Mouse (Mus musculus): ENCODE data around the gene Glis1.

Gene Glis1

DNA sequence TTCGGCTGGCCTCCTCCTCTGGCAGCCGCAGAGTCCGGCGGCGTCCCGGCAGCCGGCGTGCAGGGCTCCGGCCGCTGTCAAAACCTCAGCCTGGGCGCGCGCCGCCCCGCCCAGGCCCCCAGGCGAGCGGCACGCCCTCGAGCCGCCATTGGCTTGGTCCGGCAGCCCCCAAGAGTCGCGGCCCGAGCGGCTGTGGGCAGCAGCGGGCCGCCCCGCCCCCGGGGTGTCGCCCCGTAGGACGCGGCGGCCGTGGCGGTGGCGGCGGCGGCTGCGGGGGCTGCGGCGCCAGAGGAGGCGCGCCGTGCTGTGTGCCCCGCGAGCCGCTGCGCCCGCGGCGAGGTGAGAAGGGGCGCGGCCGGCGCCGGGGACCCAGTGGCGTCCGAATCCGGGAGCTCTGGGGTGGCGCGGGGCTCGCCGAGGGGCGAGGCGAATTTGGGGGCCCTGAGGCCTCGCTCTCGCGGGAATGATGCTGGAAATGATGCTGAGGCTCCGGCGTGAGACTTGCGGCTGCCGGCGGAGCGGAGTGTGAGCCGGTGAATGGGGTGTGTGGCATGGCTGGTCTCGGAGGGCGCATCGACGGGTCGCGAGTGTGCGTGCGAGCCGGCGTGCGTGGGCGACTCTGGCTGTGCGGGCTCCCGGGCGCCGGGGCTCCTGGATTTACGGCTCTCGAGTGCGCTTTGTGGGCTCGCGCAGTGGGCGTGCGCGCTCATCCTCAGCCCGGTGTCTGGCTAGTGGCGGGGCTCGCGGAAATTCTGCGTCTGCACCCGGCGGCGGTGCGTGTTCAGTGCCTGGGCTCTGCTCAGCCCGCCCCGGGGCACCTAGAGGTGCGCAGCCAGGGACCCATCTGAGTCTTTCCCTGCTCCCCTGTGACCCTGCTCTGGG lies at the start of gene Glis1:
Gene Glis1, plus strand, starts transcription at position 236 of the 882 bp plus-strand sequence.
- peak; percentile 77 for DNase-seq

DNA sequence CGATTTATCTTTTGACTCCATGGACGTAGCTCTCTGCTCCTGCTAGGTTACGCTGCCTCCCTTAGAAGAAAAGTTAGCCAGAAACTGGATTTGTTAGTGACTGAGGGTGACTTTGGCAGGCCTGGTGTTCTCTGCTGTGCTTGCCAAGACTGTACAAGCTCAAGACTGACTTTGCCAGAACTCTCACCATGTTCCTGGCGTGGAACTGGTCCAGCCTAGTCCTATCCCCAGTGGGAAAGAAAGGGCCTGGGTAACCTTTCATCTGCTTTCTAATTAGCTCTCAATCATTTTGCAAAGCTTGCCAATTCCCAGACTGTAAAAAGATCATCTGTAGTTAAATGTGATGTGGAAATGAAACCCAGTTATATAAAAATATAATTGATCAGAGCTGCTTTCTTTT lies 47.4 kb upstream of the Glis1 start:
- DNase-seq = peak; percentile 52

DNA sequence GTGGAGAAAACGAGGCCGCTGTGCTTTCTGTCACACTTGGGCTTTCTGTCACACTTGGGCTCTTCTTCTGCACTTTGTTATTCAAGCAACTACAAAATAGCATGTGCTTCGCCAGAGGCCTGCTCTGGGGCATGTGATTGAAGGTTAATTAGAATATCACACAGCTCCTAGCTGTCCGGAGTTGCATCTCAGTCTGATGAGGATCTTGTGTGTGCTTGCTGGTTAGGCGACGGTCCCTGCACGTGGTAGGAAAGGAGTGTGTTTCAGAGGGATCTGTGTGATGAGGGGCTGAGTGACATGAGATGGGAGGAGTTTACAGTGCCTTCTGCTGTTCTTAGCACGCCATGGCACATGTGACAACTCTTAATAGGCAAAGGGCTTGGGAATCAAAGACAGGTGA lies 46.9 kb upstream of the Glis1 start:
- no peak for DNase-seq

DNA sequence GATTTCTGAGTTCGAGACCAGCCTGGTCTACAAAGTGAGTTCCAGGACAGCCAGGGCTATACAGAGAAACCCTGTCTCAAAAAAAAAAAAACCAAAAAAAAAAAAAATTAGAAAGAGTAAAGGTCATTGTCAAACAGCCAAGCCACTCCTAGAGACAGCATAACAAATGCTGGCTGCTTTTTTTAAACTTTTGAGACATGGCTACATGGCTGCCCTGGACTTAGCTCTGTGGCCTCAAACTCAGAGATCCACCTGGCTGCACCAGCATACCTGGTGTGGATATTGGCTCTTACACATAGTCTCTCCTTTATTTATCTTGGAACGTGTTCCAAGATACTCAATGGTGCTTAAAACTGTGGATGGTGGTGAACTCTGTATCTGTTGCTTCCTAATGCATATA lies 46.1 kb upstream of the Glis1 start:
- no peak for DNase-seq

DNA sequence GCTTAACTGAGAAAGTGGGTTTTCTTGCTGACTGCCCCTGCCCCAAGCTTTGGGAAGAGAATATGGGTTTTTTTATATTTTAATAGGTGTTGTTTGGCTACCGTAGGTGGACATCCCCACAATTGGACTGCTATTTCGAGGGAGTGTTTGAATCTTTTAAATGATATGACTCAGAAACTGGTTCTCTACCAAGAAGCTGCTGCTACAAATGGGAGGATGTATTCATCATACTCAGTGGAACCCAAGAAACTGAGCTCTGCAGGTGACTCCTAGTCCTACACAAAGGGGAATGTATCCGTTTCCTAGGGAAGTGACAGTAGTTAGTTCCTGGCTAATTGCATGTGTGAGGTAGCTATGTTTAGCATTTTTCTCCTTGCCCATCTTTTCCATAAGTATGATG lies 45.0 kb upstream of the Glis1 start:
- DNase-seq = no peak

DNA sequence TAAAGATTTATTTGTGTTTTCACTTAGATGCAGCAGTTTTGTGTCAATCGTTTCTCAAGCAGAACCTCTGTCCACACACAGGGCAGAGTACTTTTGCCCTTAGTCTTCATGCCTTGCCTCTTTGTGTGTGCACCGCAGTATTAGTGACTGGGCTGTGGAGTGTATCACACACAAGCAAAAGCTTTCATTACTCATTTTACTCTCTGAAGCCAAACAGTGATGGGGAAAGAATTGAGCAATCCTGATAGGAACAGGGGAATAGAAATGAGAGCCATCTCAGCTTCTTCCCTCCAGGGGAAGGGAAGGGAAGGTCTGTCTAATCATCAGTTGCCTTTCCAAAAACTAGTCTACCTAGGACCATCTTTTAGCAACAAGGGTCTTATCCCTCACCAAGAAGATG lies 40.6 kb upstream of the Glis1 start:
- DNase-seq = no peak

DNA sequence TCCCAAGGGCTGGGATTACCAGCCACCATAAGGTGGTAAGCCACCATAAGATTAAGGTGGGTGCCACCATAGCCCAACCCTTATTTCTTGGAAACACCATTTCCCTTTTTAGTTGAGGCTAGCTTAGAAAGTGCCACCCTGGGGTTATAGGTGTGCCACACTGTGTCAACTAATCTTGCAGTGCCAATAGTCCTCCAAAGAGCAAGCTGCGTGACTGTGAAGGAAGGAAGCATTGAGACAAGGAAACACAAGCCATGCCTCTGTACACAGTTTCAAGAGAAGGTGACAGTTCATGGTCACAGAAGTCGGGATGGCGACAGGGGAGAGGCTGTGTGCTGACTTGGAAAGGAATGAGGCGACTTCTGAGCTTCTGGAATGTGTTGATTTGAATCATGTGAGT lies 14.2 kb upstream of the Glis1 start:
- no peak for DNase-seq

DNA sequence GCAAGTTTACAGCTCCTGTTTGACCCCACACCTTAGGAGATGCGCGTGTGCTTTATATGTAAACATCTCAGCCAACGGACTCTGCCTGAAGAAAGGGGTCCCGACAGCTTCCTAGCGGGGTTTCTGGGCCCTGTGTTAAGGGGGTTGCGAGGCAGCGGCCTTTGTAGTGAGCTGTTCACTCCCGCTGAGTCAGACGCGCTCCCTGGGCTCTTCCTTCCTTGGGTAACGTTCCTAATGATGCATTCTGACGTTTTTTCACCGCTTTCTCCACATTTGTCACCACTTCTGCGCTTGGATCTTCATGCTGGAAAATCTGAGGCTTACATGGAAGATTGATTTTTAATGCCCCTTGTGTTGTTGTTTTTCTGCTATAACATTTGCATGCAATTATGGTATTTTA lies 12.7 kb upstream of the Glis1 start:
- DNase-seq = no peak

DNA sequence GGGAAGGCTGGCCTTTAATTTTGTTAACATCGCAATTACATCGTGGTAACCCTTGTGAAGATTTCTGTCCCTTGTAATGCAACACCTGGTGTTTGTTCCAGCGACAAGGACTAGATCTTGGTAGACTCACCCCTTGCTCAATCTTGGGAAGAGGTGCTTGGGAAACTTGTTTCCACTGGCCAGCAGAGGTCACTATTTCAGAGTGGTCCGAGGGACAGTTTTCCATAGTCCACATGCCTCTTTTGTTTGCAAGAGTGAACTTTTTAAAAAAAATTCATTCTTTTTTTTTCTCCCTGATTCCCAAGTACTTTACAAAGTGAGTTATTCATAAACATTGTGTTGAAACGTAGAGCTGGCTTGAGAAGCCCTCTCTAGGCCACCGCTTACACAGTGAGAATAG lies 12.2 kb upstream of the Glis1 start:
- DNase-seq = peak; percentile 70

DNA sequence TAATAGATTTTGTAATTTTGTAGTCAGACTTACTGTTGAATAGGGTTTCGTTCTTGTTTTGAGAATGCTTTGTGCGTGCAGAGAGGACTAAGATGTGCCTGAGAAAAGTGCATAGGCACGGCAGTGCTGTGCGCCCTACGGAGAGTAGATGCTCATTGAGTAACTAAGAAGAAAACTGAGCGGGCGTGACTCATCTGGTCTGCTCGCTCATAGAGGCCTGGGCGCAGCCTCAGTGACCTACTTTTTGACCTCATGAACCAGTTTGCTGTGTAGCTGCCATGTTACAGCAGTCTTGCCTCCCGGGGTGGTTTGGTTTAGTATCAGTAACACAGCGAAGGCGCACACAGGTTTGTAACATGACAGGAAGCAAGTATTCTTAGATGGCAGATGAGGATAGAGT lies 8.8 kb upstream of the Glis1 start:
- no peak for DNase-seq

DNA sequence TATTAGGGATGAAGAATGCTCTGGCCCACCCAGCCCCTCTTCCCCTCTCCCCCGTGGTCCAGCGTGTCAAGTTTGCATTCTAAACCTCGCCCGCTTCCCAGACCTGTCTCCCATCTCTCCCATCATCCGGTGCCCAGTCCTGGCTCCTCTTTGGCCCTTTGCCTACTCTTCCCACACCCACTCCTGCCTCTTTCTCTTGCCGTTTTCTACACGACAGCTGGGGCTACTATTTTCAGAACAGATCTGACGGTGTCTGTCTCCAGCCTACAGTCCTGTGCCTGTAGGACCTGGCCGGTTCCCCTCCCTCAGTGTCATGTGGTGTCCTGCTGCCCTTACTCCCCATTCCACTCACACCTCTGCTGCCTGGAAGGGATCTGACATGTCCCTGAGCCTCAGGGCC lies 7.8 kb upstream of the Glis1 start:
- no peak for DNase-seq

DNA sequence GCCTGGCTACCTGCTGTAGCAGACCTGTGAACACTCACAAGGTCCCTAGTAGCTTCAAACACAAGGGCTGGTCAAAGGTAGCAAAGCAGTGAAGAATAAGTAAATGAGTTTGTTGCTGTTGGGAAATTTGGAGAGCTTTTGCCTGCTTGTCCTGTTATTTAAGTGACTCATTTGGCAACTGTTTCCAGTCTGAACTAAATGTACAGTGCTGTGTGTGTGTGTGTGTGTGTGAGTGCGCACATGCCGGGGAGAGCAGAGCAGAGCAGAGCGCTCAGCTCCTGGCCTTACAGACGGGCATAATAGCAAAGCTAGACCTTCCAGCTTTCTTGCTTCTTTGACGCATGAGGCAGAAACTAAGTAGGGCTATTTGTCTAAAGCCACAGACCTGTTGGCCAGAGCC lies 1.7 kb upstream of the Glis1 start:
- peak; percentile 40 for DNase-seq

DNA sequence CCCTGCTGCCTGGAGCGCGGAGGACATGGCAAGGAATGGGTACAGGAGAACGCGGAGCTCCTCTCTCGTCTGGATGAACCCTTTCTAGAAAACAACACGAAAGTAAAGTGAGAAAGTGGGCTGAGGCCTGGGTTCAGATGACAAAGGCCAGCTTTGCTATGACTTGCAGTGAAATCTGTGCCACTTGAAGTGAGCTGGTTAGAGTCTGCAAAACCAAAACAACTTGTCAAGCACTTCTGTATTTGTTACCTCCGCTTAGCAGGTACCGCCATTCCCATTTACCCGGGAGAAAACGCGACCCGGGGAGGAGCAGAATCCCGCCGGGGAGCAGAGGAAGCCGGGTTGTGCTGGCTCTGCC lies 414 bp upstream of the Glis1 start:
- DNase-seq = no peak

DNA sequence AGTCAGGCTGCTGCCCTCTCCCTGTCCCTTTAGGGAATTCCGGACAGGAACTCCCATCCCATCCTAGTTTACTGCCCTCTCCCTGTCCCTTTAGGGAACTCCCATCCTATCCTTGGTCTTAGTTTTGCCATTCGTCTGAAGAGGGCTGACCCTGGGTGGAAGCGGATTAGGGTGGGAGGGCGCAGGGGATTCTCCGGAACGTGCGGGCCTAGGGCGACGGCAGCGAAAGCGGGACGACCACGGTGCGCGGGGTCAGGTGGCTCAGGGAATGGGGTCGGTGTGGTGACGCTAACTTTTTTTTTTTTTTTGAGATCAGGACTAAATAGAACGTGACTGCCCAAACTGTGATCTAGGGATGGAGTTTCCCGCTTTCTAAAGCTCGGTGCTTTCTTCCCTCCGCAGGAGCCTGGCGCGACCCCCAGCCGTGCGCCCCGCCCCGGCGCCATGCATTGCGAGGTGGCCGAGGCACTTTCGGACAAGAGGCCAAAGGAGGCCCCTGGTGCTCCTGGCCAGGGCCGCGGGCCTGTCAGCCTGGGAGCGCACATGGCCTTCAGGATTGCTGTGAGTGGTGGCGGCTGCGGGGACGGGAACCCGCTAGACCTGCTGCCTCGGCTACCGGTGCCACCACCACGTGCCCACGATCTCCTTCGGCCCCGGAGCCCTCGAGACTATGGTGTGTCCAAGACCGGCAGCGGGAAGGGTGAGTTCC lies 1.0 kb downstream of the Glis1 start:
- no peak for DNase-seq

DNA sequence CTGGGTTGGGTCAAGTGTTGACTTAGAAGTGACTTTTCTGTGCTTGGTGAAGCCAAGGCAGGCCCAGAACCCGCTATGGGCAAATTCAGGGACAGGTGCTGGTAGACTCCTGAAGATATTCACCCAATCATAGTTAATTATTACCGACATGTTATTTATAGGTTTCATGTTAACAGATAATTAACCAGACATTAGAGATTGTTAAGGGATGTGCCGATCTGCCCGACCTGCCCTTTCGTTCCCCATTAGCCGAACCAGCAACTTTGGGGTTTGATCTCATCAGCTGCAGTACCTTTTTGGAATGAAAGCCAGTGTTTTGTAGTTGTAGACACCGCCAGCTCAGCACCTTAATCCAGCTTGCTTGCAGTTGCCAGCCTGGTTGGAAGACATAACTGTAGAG lies 2.1 kb downstream of the Glis1 start:
- no peak for DNase-seq

DNA sequence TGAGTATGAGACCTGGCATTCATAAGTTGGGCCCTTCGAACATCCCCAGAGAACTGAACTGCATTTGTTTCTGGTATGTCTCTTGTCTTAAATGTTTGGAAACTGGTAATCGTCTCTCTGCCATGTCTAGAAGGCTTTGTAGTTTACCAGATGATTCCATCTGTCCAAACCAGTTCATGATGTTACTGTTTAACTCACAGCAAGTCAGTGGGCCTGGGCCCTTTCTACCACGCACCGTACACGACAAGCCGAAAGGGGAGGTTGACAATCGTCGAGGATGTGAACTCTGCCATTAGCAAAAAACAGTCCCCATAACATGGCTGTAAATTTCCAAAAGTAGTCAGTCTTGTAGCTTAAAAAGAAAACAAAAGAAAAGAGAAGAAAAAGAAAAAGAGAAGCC lies 4.3 kb downstream of the Glis1 start:
- DNase-seq = no peak

DNA sequence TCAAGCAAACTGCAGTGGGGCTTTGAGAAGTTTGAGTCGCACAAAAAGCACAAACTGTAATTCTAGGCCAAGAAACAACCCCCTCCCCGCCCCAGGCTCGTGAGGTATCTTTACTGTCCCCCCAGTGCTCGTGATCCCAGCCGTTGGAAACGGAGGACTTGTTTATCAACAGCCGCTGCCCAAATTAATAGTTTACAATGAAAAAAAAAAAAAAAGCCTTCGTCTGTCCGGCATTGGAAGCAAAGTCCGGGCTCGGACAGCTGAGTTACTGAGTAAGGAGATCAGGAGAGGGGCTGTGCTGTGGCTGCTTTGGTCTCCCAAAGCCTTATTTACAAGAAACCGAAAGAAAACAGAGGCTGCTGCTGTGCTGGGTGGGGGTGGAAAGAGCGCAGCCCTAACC lies 5.9 kb downstream of the Glis1 start:
- no peak for DNase-seq

DNA sequence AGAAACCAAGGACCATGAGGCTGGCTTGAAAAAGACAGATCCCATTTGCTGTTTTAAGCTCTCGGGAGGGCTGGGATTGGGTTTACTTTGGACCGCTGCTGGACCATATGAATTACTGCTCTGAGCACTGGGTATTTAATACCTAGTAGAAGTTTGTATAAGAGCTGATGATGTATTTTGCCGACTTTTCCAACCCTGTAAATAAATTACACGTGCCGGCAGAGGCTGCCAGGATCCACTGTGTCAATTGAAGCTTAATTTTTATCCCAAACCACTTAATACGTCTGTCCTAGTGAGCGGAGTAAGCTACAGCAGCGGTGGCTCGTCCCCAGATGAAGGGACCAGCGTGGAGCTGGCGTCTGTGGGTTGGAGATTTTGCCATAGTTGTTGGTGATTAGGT lies 7.9 kb downstream of the Glis1 start:
- no peak for DNase-seq

DNA sequence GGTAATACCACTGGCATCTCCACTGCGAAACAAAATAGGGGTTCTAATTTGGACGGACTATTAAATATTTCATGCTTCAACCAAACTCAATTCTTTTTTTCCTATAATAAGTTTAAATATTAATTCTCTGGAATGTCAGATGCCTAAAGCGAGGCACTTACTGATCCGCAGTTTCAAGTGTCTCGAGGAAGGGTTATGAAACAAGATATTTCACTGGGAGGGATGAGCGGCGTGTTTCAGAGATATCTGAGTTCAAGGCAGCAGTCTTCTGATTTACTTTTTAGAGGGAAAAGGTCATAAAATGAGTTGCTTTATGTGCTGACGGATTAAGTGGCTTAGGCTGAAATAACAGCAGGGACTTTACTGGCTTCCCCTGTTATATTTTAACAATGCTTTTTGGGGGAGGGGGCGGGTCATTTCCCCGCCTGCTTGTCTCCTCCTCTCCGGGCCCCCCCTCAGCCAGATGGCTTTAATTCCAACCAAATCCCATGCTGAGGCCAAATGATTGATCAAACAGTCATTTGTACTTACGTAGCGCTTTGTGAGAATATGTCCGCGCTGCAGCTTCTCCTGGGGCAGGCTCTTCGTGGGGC lies 8.6 kb downstream of the Glis1 start:
- no peak for DNase-seq

DNA sequence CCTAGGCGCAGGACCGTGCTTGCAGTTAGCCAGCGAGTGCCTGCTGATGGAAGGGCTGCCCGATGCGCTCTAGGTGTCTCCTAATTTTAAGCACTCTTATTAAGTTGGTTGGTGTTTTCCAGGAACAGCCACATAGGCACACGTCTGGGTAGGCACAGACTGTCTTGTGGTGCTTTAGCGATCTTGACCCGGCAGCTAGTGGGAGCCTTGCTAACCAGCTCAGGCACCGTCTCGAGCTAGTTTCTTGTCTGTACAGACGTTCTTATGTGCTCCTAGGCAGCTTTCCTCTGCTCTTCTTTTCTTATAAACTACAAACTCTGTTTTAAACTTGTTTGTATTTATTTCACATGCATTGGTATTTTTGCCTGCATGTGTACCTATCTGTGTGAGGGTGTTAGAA lies 9.2 kb downstream of the Glis1 start:
- DNase-seq = no peak

DNA sequence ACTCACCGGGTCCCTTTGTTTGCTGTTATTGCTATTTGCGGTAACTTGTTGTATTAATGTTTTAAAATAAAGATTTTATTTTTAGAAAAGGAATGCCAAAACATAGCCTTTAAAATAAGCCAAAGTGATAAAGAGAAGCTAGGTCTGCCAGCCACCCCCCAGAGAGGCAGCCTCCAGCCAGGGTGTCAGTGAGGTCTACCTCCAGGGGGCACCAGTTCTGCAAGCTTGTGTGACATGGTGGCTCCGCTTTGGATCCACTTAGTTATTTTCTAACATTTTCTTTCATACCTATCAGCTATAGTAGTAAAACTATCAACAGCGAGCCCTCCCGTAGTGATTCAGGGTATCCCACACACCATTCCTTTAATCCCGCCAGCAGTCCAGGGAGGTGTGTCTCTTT lies 14.1 kb downstream of the Glis1 start:
- DNase-seq = peak; percentile 46

DNA sequence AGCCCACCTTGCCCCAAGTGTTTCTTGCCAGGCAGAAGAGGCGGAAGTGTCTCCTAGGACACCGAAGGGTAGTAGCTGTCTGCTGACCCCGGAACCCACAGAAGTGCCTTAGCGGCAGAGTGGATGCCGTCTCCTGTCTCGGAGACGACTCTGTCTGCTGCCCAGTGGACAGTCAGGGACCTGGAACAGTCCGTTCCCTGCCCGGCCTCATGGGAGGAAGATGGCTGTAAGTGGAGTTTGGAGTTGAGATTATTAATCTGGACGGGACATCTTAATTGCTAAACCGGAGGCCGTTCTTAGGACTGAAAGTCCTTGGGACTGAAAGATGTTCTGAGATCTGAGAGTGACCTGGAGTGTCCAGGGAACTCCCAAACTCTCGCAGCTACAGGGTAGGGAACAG lies 15.1 kb downstream of the Glis1 start:
- DNase-seq = no peak

DNA sequence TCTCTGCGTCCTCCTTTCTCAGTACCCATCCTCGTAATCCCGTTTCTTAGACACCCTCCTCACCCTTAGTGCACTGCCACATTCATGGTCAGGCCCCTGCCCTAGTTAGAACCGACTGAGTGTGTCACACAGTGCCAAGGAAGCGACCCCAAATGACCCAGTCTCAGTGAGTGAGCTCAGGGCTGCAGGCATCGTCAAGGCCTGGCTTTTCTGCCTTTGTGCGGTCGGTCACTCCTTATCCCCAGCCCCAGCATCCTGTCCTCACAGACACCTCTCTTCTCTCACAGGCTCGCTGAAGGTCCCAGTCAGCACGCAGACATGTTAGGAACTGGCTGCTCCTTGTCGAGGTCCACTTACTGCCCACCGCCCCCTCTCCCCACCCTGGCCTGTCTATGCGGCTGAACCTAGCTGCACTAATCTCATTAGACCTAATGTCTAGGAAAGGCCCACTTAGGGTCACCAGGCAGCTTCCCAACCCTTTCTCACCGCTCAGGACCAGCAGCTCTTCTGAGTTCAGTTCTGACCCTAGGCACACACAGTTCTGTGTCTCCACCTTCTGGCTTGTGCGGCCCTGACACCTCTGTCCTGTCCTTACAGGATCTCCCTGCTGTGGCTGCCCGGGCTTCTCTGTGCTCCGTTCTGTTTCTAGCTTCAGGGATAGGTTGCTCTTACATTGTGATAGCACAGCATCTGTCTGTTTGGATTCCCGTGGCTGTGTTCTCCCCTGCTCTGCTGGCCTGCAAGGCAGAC lies 18.1 kb downstream of the Glis1 start:
- DNase-seq = no peak

All from lung, postnatal 10 days (tissue).